Mouse (Mus musculus): ENCODE measurements around the gene Gm11077. TPM values are rescaled to one million over a fixed set of nuclear protein-coding genes. Genes with fewer than 3 reads are reported as not detected.

Gene Gm11077
- polyA plus RNA-seq (2012) = not detected in 2 replicates

DNA sequence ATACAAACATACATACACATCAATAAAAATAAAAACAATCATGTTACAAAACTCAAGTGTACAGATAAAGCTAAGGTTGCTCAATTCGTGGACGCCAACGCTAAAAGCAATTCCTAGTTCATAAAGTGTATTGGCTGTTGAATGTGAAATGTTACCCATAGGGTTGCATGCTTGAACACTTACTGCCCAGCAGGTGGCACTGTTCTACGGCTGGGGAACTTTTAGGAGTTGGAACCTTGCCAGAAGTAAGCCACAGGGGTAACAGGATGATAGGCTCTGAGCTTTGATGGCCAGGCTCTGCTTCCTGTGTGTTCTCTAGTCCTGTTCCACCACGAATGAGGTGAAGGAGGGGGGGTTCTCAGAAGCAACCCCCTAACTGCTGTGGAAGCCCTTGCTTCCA, at the start of gene Gm11077:
TSS of gene Gm11077 (plus strand) at position 13 of the 400 bp plus-strand sequence.

Other genes starting within 250 kb of the Gm11077 start
- 26.3 and 40.7 TPM in 2 replicates for gene Aebp2, start 106.6 kb upstream of the Gm11077 start, polyA plus RNA-seq (2012)